Mouse (Mus musculus): ENCODE measurements around the gene Gbf1.

Gene Gbf1

GRCm38 (mm10) chr19:46223118-46223517 lies 70.8 kb downstream of the Gbf1 start:
- in situ Hi-C loops (cut with MboI) = no loop called here

GRCm38 (mm10) chr19:46224882-46225281 lies 72.6 kb downstream of the Gbf1 start:
- in situ Hi-C loops (cut with MboI) = no loop called here

GRCm38 (mm10) chr19:46225506-46225905 lies 73.2 kb downstream of the Gbf1 start:
- in situ Hi-C loops (cut with MboI) = no loop called here

- in situ Hi-C loops (cut with MboI) = no loop called here
Observed at GRCm38 (mm10) chr19:46226295-46226694, 74.0 kb downstream of the Gbf1 start.

GRCm38 (mm10) chr19:46227300-46227699 lies 75.0 kb downstream of the Gbf1 start:
- in situ Hi-C loops (cut with MboI) = no loop called here

GRCm38 (mm10) chr19:46234450-46234849 lies 82.1 kb downstream of the Gbf1 start:
- in situ Hi-C loops (cut with MboI) = no loop called here

GRCm38 (mm10) chr19:46236658-46237057 lies 84.3 kb downstream of the Gbf1 start:
- in situ Hi-C loops (cut with MboI) = no loop called here

- in situ Hi-C loops (cut with MboI) = no loop called here
Observed at GRCm38 (mm10) chr19:46240246-46240645, 87.9 kb downstream of the Gbf1 start.

GRCm38 (mm10) chr19:46242416-46242815 lies 90.1 kb downstream of the Gbf1 start:
- in situ Hi-C loops (cut with MboI) = no loop called here

GRCm38 (mm10) chr19:46244628-46245027 lies 92.3 kb downstream of the Gbf1 start:
- in situ Hi-C loops (cut with MboI) = no loop called here

GRCm38 (mm10) chr19:46248991-46249390 lies 96.7 kb downstream of the Gbf1 start:
- in situ Hi-C loops (cut with MboI) = no loop called here

GRCm38 (mm10) chr19:46254163-46254752 lies 101.9 kb downstream of the Gbf1 start:
- in situ Hi-C loops (cut with MboI) = loop anchor here (5.0 kb wide), 1 partner anchor 117 kb away; no protein-coding TSS in a partner anchor

GRCm38 (mm10) chr19:46264762-46265161 lies 112.5 kb downstream of the Gbf1 start:
- in situ Hi-C loops (cut with MboI) = no loop called here

GRCm38 (mm10) chr19:46275307-46275706 lies 123.0 kb downstream of the Gbf1 start:
- in situ Hi-C loops (cut with MboI) = no loop called here

GRCm38 (mm10) chr19:46282081-46282849 lies 130.0 kb downstream of the Gbf1 start:
- in situ Hi-C loops (cut with MboI) = no loop called here

GRCm38 (mm10) chr19:46284686-46285085 lies 132.4 kb downstream of the Gbf1 start:
- in situ Hi-C loops (cut with MboI) = no loop called here

GRCm38 (mm10) chr19:46285631-46286030 lies 133.3 kb downstream of the Gbf1 start:
- in situ Hi-C loops (cut with MboI) = no loop called here

- in situ Hi-C loops (cut with MboI) = no loop called here
Observed at GRCm38 (mm10) chr19:46286047-46286446, 133.7 kb downstream of the Gbf1 start.

GRCm38 (mm10) chr19:46286926-46287325 lies 134.6 kb downstream of the Gbf1 start:
- in situ Hi-C loops (cut with MboI) = no loop called here

- in situ Hi-C loops (cut with MboI) = no loop called here
Observed at GRCm38 (mm10) chr19:46287566-46287965, 135.3 kb downstream of the Gbf1 start.

GRCm38 (mm10) chr19:46290535-46291105 lies 138.3 kb downstream of the Gbf1 start:
- in situ Hi-C loops (cut with MboI) = no loop called here

- in situ Hi-C loops (cut with MboI) = no loop called here
Observed at GRCm38 (mm10) chr19:46296938-46297337, 144.6 kb downstream of the Gbf1 start.

Measured in mature B cell (primary cell).